19 mouse cellular contexts compared by ENCODE assay signal in the genomic region with DNA sequence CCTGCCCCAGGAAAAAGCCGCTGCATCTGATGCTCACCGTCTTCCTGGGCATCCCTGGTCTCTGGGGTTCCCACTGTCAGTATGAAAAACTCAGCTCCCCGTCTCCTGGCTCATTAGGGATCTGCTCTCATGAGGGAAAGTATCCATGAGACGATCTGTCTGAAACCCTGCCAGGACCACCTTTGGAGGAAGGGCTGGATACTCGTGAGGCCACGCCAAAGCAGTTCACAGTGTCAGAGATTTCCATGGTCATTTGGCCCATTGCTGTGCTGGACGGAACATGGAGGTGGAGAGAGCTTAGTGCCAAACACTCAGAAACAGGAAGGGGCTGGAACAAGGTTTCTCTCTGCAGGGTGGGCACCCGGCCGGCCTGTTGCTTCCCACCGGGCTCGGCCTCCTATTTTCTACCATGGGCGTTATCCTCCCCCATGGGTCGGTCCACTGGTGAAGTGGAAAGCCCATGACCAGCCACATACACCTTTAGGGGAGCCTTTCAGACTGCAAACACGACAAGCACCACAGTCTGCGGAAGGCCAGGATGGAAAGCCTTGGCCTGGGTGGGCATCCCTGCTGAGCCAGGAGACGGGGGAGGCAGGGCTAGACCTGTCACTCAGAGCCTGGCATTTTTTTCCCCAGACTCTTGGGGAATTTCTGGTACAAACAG. TPM values are rescaled to one million over a fixed set of nuclear protein-coding genes. Genes with fewer than 3 reads are reported as not detected.
DNase-seq lines count a peak whose midpoint lies in the region; ATAC-seq and TF ChIP-seq lines count a peak whose summit lies in the region.
"Had no signal": no experiment of that assay in that cellular context is flagged by ENCODE, and none has a peak within 500 bp of the region (broad histone marks: within the 10 kb centered on the region; RNA-seq: fewer than 3 reads in every experiment).

No protein-coding gene starts in this region.

- DNase-seq in cerebellum, adult 11-12 months: peak; percentile 63
- no peak for DNase-seq in cerebellum, postnatal 4 days (ENCODE audit: low spot score in 2 of 2)
- DNase-seq in forebrain, postnatal 0 days: no peak
- DNase-seq in forebrain, embryonic 14.5 days (ENCODE audit: low spot score): no peak
- peak; percentile 64 for DNase-seq in cerebellum, adult 9-11 months
- peak; percentile 46 to 54 for DNase-seq in cerebellum, postnatal 36 days
- DNase-seq in adrenal gland, adult 8-10 months: no peak
- no peak for DNase-seq in urinary bladder, postnatal 36 days (ENCODE audit: low spot score in 2 of 2)
- DNase-seq: adrenal gland, postnatal 36 days; gastrocnemius, adult 2 months; gastrocnemius, postnatal 25 days; kidney, adult 18-20 months had no signal

- H3K9ac ChIP-seq in forebrain, postnatal 0 days: no peak overlapping the region
- H3K9ac ChIP-seq in forebrain, embryonic 14.5 days (ENCODE audit: low read length): no peak overlapping the region
- H3K9ac ChIP-seq: embryonic facial prominence, embryonic 12.5 days; heart, embryonic 12.5 days; hindbrain, embryonic 14.5 days; intestine, embryonic 15.5 days had no signal

- H3K4me3 ChIP-seq in forebrain, postnatal 0 days (ENCODE audit: low read depth, low read length): no peak overlapping the region
- H3K4me3 ChIP-seq in forebrain, embryonic 14.5 days (ENCODE audit: low read depth, low read length): no peak overlapping the region
- H3K4me3 ChIP-seq: embryonic facial prominence, embryonic 12.5 days; gastrocnemius, adult 2 months; heart, embryonic 12.5 days; hindbrain, embryonic 10.5 days; intestine, embryonic 15.5 days had no signal

- TF ChIP-seq CTCF in forebrain, postnatal 0 days (IDR thresholded peaks at IDR 0.05; ENCODE audit: low read depth): no peak

- WGBS in forebrain, postnatal 0 days: 78% methylated on average over 16 of the region's 16 CpGs
- 82% methylated on average over 16 of the region's 16 CpGs for WGBS in forebrain, embryonic 14.5 days

- 0 out of 2 replicates have a peak overlapping the region, but pooled peaks have one; percentile 45 for H3K27ac ChIP-seq in forebrain, postnatal 0 days (ENCODE audit: low read depth, low read length)
- H3K27ac ChIP-seq in forebrain, embryonic 14.5 days (ENCODE audit: low read depth, low read length): no peak overlapping the region
- H3K27ac ChIP-seq: embryonic facial prominence, embryonic 12.5 days; gastrocnemius, adult 2 months; hindbrain, embryonic 10.5 days; intestine, embryonic 15.5 days had no signal

- H3K4me2 ChIP-seq in forebrain, postnatal 0 days (ENCODE audit: low read depth): no peak overlapping the region
- no peak overlapping the region for H3K4me2 ChIP-seq in forebrain, embryonic 14.5 days (ENCODE audit: low read length)
- H3K4me2 ChIP-seq: embryonic facial prominence, embryonic 12.5 days; heart, embryonic 12.5 days; hindbrain, embryonic 14.5 days; intestine, embryonic 15.5 days had no signal

- ATAC-seq in forebrain, postnatal 0 days: no peak
- ATAC-seq in forebrain, embryonic 14.5 days: no peak
- ATAC-seq: activated CD4-positive, CD25-positive, alpha-beta regulatory T cell, adult 4 months; intestine, embryonic 15.5 days; Patski had no signal

- H3K36me3 ChIP-seq in forebrain, postnatal 0 days (ENCODE audit: insufficient read depth): peaks cover 16% of the 10 kb centered on the region
- H3K36me3 ChIP-seq in forebrain, embryonic 14.5 days (ENCODE audit: control insufficient read depth, insufficient read depth, low read length): peaks cover 63% of the 10 kb centered on the region
- H3K36me3 ChIP-seq: embryonic facial prominence, embryonic 12.5 days; heart, embryonic 12.5 days; intestine, embryonic 15.5 days had no signal

- H3K27me3 ChIP-seq in forebrain, postnatal 0 days (ENCODE audit: insufficient read depth, low read length): no peaks in the 10 kb centered on the region
- H3K27me3 ChIP-seq in forebrain, embryonic 14.5 days (replicated peaks; ENCODE audit: control insufficient read depth, insufficient read depth, low read length): no peaks in the 10 kb centered on the region
- H3K27me3 ChIP-seq: embryonic facial prominence, embryonic 12.5 days; intestine, embryonic 15.5 days; Patski had no signal

- no peaks in the 10 kb centered on the region for H3K4me1 ChIP-seq in forebrain, postnatal 0 days (ENCODE audit: insufficient read depth)
- no peaks in the 10 kb centered on the region for H3K4me1 ChIP-seq in forebrain, embryonic 14.5 days (ENCODE audit: control insufficient read depth, insufficient read depth, low read length)
- H3K4me1 ChIP-seq: embryonic facial prominence, embryonic 12.5 days; hindbrain, embryonic 10.5 days had no signal

- no peaks in the 10 kb centered on the region for H3K9me3 ChIP-seq in forebrain, postnatal 0 days (ENCODE audit: low read length)
- no peaks in the 10 kb centered on the region for H3K9me3 ChIP-seq in forebrain, embryonic 14.5 days (replicated peaks; ENCODE audit: control insufficient read depth, low read length)
- H3K9me3 ChIP-seq: embryonic facial prominence, embryonic 12.5 days; heart, embryonic 12.5 days; hindbrain, embryonic 10.5 days; intestine, embryonic 15.5 days had no signal

RNA-seq across cellular contexts. Expression of gene Mcf2l, which starts 14.3 kb away (rescaled TPM):
- 371 and 376 TPM in 2 replicates for total RNA-seq in forebrain, postnatal 0 days (2014; rRNA removed)
- polyA plus RNA-seq in forebrain, postnatal 0 days (2015; fragmentation: Nextera tagmentation; extraction: Ambion mirVana): 89.6 and 118 TPM in 2 replicates
- 85.2 and 130 TPM in 2 replicates for polyA plus RNA-seq in forebrain, embryonic 14.5 days (2014; fragmentation: Nextera tagmentation; extraction: Ambion mirVana)
- 10 to 100 TPM; 21.8 to 48.2 (median 31.7) TPM for total RNA-seq in adrenal gland, adult 8-10 months (2022)

Comparison
In these comparisons a context has a peak if more than half of its experiments do, and no peak if none do; other contexts are left out.
1. DNase-seq: peak in cerebellum, adult 11-12 months (single experiment), cerebellum, adult 9-11 months (single experiment) and cerebellum, postnatal 36 days (2 of 2); none in cerebellum, postnatal 4 days (0 of 2), forebrain, postnatal 0 days (single experiment), forebrain, embryonic 14.5 days (single experiment), adrenal gland, adult 8-10 months (single experiment) and urinary bladder, postnatal 36 days (0 of 2).